Mouse (Mus musculus): ENCODE measurements at regions not wholly inside any gene's neighbourhood (a gene's known extent, or its start where the extent isn't known, plus 50 kb on each side); places are given as distances from the start of the nearest gene placed in this dataset.

DNA sequence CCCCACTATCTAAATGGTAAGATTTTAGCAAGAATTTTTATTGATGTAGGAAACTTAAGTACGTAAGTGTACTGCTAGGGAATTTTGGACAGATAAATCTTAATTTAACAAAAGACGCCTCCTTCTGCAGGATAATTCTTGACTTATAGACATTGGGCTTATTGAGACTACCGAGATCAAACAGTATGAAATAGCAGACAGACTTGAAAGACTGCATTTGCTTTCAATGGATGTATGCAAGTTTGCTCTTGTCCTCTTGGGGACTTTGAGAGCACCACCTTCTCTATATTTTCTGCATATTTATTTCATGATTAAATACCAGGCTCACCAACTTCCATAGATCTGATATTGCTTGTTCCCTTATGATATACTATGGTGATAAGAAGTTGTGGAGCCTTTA is 92.8 kb upstream of the 1700056E22Rik start:
- no peak overlapping the region for H3K4me2 ChIP-seq (replicated peaks; ENCODE audit: low read depth, low read length)
- H3K27ac ChIP-seq (ENCODE audit: low read length), result no peak overlapping the region
- no peaks in the 10 kb centered on the region for H3K36me3 ChIP-seq (ENCODE audit: insufficient read depth, low read length)
- H3K4me3 ChIP-seq (ENCODE audit: low read length), result no peak overlapping the region
- H3K4me1 ChIP-seq (ENCODE audit: insufficient read depth, low read length), result no peaks in the 10 kb centered on the region
- H3K9me3 ChIP-seq (ENCODE audit: low read length), result no peaks in the 10 kb centered on the region
- ATAC-seq (ENCODE audit: low FRiP score, low TSS enrichment), result no peak
- no peak overlapping the region for H3K9ac ChIP-seq (replicated peaks; ENCODE audit: low read length)
- no peaks in the 10 kb centered on the region for H3K27me3 ChIP-seq (ENCODE audit: insufficient read depth, low read length)
- 70% methylated on average over 3 of the region's 3 CpGs for WGBS

Data from kidney, embryonic 16.5 days (tissue).